Mouse (Mus musculus) heart, embryonic 10.5 days (tissue): ENCODE results near the gene Uap1. TPM values are rescaled to one million over a fixed set of nuclear protein-coding genes. Genes with fewer than 3 reads are reported as not detected.

Source experiments
- DNase-seq: peaks from one replicate; pipeline ENCODE4 v3.0.0-alpha.2; 2017; ENCODE audit warnings: low spot score
- H3K27ac ChIP-seq: fragments of 300-500 bp; sonication (generic); 2 replicates; pipeline ENCODE4 v1.5.1; 2016; ENCODE audit warnings: mild to moderate bottlenecking
- H3K27me3 ChIP-seq: fragments of 300-500 bp; sonication (generic); 2 replicates; pipeline ENCODE4 v1.6.1; 2016; ENCODE audit warnings: mild to moderate bottlenecking; ENCODE audit not compliant: poor library complexity, insufficient read depth, severe bottlenecking
- H3K36me3 ChIP-seq: fragments of 300-500 bp; sonication (generic); 2 replicates; pipeline ENCODE4 v1.6.1; 2016; ENCODE audit warnings: mild to moderate bottlenecking, moderate library complexity
- H3K4me1 ChIP-seq: fragments of 300-500 bp; sonication (generic); 2 replicates; pipeline ENCODE4 v1.6.1; 2016; ENCODE audit warnings: mild to moderate bottlenecking
- H3K4me3 ChIP-seq: fragments of 300-500 bp; sonication (generic); 2 replicates; pipeline ENCODE4 v1.5.1; 2016; ENCODE audit warnings: mild to moderate bottlenecking, moderate library complexity
- H3K9me3 ChIP-seq: fragments of 300-500 bp; sonication (generic); 2 replicates; pipeline ENCODE4 v1.6.1; 2016; ENCODE audit warnings: mild to moderate bottlenecking, moderate library complexity
- WGBS: fragments of 180-500 bp; shearing (Covaris S2); methylation state at CpG from one replicate; pipeline ENCODE4 v1.1.7; 2016; 5-methylcytosine and 5-hydroxymethylcytosine counted together
- polyA plus RNA-seq: library from polyadenylated mRNA; unstranded; fragments of >200 nt; fragmentation: Nextera tagmentation; extraction: Ambion mirVana; gene quantifications from 2 replicates; pipeline ENCODE4 v1.2.1, GENCODE M21; 2016

Gene Uap1
- polyA plus RNA-seq = 63.0 and 67.4 TPM in 2 replicates

DNA sequence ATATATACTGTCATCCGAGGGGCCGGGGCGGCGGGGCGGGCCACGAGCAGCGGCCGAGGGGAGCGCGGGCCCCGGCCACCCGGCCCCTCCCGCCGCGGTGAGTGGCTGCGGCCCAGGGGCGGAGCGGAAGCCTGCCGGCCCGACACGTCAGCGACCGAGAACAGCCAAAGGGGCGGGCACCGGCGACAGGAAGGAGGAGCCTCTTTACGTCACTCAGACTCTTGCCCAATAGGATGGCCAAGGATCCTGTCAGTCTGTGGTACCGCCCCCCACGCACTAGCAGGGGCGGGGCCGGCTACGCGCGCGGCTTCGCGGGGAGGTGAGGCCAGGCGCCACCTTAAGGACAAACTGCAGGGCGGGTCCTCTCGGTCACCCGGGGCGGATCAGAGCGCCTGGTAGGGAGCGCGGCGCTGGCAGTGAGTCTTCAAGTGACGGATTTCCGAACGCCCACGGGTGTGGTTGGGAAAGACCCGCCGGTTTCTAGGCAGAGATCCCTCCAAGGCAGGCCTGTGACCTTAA is at the start of gene Uap1:
Uap1 (minus strand) TSS at position 144 of the 519 bp plus-strand sequence.
- Histone ChIP-seq H3K9me3 (no peaks in the 10 kb centered on the region), H3K36me3 (no peaks in the 10 kb centered on the region), H3K4me1 (peaks cover 27% of the 10 kb centered on the region), H3K4me3 (peak within 1 kb of the TSS; percentile 92), H3K27me3 (no peaks in the 10 kb centered on the region), H3K27ac (peak within 1 kb of the TSS; percentile 93)
- DNase-seq = peak; percentile 99
- whole genome bisulfite sequencing = under 1% methylated on average over 52 of the region's 52 CpGs

DNA sequence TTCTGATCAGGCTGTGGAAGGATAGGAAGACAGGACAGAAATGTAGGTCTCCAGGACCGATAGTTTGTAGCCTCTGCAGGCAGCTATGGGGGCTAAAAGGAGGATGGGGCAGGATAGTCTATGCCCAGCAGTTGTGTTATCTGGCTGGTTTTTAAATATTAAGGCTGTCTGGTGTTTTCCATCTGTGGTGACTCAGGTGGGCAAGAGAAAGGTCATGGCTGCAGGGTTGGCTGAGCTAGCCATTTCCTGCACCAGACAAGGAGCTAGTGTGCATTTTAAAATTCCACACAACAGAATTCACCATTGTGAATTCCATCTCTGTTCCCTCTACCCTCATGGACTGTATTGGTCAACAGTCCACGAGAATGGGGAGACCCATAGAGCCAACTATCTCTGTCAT is 48.5 kb upstream of the Uap1 start:
- Histone ChIP-seq H3K4me1 (no peaks in the 10 kb centered on the region), H3K9me3 (no peaks in the 10 kb centered on the region), H3K27ac (no peak overlapping the region), H3K27me3 (no peaks in the 10 kb centered on the region), H3K36me3 (no peaks in the 10 kb centered on the region), H3K4me3 (no peak overlapping the region)
- WGBS = 62% methylated on average over 2 of the region's 2 CpGs
- DNase-seq = no peak

DNA sequence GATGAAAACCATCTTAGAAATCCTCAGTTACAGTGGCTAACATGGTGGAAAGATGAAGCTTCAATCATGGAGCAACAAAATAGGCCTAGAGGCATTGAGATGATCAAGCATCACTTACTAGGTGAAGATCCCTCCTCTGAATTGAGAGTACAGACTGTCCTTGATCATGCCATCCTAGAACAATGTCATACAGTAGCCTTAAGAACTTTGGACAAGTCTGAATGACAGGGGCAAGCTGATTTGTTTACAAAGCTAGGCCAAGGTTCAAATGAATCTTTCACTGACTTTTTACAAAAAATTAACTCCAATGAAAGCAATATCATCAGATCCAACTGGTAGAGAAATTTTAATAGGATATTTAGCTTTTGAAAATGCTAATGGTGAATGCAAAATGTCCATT is 45.6 kb upstream of the Uap1 start:
- no peak overlapping the region for H3K4me3 ChIP-seq
- no peaks in the 10 kb centered on the region for H3K36me3 ChIP-seq
- H3K4me1 ChIP-seq = no peaks in the 10 kb centered on the region
- no peak for DNase-seq
- H3K27ac ChIP-seq = no peak overlapping the region
- H3K9me3 ChIP-seq = no peaks in the 10 kb centered on the region
- H3K27me3 ChIP-seq = no peaks in the 10 kb centered on the region; the same call in 1 of the 2 replicates

DNA sequence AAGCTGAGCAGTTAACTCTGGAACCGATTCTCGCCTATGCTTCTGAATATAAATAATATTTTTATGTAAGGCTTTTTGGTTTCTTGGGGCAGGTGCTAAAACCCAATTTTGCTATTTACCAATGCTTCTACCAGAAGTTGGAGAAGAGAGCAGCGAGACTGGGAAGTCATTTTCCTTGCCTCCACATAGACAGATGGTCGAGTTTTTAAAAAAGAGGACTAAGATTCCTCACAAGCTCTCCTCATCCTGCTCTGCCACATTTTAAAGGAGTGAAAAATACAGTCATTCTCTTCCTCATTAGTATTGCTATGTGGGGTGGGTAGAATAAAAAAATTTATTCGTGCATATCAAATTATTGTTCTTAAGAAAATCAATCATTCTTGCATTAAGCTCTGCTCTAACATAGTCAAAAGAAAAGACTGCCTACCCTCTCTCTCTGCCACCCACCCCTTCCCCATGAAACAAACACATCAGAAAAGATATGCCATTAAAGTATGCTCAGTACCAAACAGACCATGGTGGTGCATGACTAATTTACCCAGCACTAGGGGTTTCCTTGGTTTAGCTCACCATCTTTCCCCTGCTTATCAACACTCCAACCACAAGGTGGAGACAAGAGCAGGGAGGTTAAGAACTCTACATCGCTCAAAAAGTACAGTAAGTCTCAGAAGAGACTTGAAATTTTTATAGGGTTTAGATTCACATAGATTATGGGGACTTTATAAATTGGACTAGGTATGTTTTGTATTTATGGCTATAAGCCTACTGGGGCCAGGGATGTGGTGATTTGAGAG is 43.5 kb upstream of the Uap1 start:
- Histone ChIP-seq H3K4me3 (no peak overlapping the region), H3K27me3 (no peaks in the 10 kb centered on the region; the same call in 1 of the 2 replicates), H3K9me3 (no peaks in the 10 kb centered on the region), H3K36me3 (no peaks in the 10 kb centered on the region), H3K27ac (no peak overlapping the region), H3K4me1 (no peaks in the 10 kb centered on the region)
- DNase-seq = no peak
- WGBS = 82% methylated on average over 6 of the region's 6 CpGs

DNA sequence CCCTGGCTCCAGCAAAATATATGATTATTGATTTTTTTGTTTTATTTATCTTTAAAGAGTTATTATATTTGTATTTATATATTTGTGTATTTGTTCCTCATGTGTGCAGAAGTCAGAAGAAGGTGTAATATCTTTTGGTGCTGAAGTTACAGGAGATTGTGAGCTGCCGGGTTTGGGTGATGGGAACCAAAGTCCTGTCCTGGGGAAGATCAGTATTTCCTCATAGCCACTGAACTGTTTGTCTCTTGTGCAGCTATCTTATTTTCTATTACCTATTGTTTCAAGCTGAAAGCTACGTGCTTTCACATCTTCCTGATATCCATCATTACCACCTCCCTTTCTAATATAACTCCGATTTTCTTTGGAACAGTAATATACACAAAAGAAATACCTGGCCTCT is 40.8 kb upstream of the Uap1 start:
- no peaks in the 10 kb centered on the region; the same call in 1 of the 2 replicates for H3K27me3 ChIP-seq
- DNase-seq = no peak
- peaks cover 18% of the 10 kb centered on the region for H3K36me3 ChIP-seq
- H3K27ac ChIP-seq = peak overlapping the region; percentile 95; the same call in 1 of the 2 replicates
- no peaks in the 10 kb centered on the region for H3K9me3 ChIP-seq
- no peaks in the 10 kb centered on the region for H3K4me1 ChIP-seq
- 69% methylated on average over 3 of the region's 3 CpGs for WGBS
- peak overlapping the region; percentile 98 for H3K4me3 ChIP-seq

DNA sequence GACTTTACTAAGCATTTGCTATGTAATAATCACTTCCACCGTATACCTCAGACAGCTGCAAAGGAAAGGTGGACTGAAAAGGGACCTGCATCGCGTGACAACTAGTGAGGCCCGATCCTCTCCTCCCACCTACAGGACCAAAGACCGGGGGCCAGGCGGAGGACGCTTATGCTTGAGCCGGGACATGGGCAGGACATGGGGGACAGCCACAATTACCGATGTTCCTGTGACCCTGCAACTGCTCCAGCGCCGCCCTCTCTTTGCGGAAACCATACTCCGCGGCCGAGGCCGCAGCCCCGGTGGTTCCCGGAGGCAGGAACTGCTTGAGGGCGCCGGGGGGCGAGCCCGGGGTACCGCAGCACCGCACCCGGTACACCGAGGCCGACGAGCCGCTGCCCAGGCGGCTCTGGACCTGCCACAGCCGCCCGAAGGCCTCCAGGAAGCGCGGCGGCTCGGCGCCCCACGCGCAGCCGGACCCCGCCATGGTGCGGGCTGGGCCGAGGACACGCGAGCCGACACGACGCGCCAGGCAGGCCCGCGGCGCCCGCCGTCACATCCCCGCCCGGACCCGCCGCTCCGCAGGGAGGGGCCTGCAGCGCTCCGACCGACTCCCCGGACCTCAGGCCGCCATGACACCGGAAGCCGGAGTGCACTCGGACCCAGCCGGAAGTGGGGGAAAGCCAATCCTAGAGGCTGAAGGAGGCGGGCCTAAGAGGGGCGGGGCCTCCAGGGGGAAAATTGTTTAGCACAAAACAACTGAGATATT is 40.2 kb upstream of the Uap1 start, which contains the start of gene Uhmk1:
Uhmk1 (minus strand) TSS at position 641 of the 766 bp plus-strand sequence.
- peak; percentile 95 for DNase-seq
- Histone ChIP-seq H3K4me3 (peak within 1 kb of the TSS; percentile 98), H3K36me3 (peaks cover 22% of the 10 kb centered on the region), H3K9me3 (no peaks in the 10 kb centered on the region), H3K4me1 (no peaks in the 10 kb centered on the region), H3K27ac (peak within 1 kb of the TSS; percentile 95), H3K27me3 (no peaks in the 10 kb centered on the region; the same call in 1 of the 2 replicates)
- WGBS = under 1% methylated on average over 70 of the region's 70 CpGs

DNA sequence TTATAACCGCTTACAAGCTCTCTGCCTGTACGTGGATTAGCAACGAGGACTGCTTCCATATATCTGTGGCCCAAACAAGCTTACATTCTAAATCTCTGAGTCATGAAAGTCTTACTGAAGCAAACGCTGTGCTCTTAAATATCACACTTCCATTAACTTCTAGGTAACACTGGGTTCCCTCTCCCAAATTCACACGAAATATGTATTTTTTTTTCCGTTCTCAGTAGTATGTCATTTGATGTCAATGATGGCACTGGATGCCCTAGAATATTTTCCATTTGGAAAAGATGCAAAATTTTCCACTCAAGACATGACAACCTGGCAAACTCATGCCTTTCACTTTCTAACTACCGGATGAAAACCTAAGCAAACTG is 39.6 kb upstream of the Uap1 start:
- no peaks in the 10 kb centered on the region for H3K4me1 ChIP-seq
- DNase-seq = no peak
- WGBS = 33% methylated on average over 7 of the region's 7 CpGs
- H3K36me3 ChIP-seq = peaks cover 25% of the 10 kb centered on the region
- H3K9me3 ChIP-seq = no peaks in the 10 kb centered on the region
- no peaks in the 10 kb centered on the region; the same call in 1 of the 2 replicates for H3K27me3 ChIP-seq
- peak overlapping the region; percentile 95 for H3K27ac ChIP-seq
- H3K4me3 ChIP-seq = peak overlapping the region; percentile 98

DNA sequence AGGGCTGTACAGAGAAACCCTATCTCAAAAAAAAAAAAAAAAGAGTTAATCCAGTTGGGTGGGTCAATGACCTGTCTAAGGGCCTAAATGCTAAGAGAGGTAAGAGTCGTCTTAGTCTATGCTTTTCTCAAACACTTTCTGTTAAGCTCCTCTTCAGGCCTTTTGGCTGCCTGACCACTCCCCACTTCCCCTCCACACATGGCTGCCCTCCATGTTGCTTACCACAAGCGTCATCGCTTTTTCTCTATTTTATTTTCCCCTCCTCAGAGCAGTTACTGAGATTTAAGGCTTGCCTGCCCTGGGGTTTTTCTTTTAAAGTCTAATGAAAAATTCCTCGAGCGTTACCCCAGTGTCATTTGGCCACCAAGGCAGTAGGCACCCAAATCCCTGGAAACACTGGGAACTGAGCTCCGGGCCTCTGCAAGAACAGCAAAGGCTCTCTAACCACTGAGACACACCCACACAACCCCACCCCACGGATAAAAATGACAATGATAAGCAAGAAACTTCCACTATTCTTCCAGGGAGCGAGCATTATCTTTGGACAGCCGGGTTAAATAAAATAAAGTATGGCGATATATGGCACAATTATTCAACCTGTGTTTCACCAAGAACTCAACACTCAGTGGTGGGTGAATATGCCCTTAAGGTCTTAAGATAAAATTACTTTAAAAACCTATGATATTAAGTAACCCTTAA is 38.6 kb upstream of the Uap1 start:
- no peaks in the 10 kb centered on the region; the same call in 1 of the 2 replicates for H3K27me3 ChIP-seq
- no peaks in the 10 kb centered on the region for H3K9me3 ChIP-seq
- no peak overlapping the region for H3K27ac ChIP-seq
- H3K4me1 ChIP-seq = no peaks in the 10 kb centered on the region
- no peak overlapping the region for H3K4me3 ChIP-seq
- H3K36me3 ChIP-seq = peaks cover 35% of the 10 kb centered on the region
- DNase-seq = peak; percentile 38
- 90% methylated on average over 10 of the region's 10 CpGs for WGBS

DNA sequence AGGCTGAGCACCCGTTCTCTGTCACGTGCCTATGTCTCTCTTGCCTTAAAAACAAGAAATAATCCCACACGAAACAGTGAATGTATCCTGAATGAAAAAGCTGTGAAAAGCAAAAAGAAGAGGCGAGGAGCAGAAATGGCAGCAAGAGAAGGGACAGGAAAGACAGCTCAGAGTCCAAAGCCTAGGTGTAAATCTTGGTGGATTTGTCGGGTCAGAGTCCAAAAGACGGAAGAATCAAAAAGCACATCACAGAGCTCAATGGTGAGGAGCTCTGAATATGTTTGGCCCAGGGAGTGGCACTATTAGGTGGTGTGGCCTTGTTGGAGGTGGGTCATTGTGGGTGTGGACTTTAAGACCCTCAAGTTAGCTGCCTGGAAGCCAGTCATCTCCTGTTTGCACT is 31.6 kb upstream of the Uap1 start:
- no peaks in the 10 kb centered on the region for H3K4me1 ChIP-seq
- DNase-seq = peak; percentile 20
- no peak overlapping the region for H3K27ac ChIP-seq
- no peaks in the 10 kb centered on the region for H3K9me3 ChIP-seq
- no peak overlapping the region for H3K4me3 ChIP-seq
- 92% methylated on average over 6 of the region's 6 CpGs for WGBS
- peaks cover 74% of the 10 kb centered on the region for H3K36me3 ChIP-seq
- no peaks in the 10 kb centered on the region for H3K27me3 ChIP-seq

DNA sequence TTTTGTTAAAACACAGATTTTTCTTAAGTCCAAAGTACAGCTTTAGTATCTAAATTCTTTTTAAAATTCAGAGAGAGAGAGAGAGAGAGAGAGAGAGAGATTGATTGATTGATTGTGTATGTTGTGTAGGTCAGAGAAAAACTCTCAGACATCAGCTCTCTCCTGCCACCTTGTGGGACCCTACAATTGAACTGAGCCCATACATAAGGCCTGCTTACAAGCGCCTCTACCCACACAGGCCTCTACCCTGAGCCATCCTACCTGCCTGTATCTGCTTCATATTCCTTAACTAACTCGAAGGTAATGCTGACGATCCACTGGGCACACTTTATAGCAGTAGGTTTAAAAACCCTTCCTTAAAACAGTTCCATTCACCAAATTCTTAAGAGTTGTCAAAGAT is 25.6 kb upstream of the Uap1 start:
- 75% methylated on average over 3 of the region's 3 CpGs for WGBS
- peaks cover 72% of the 10 kb centered on the region for H3K36me3 ChIP-seq

DNA sequence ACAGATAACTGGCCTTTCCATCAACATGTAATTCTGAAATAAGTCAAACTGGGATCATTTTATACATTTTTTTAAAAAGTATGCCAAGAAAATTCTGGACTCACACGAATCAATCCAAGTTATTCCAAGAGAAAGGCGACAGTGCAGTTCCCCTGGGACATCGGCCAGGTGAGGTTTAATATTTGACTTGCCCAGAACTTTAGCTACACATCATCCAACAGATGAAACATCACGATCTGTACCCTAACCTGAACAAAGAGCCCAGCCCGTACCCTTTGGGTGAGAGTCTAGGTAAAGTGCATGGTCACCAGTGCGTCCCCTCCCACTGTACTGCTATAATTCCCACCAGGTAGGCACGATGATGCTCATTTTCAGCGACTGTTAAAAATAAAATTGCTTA is 21.5 kb upstream of the Uap1 start:
- no peaks in the 10 kb centered on the region for H3K9me3 ChIP-seq
- peaks cover 78% of the 10 kb centered on the region for H3K36me3 ChIP-seq
- no peaks in the 10 kb centered on the region for H3K4me1 ChIP-seq
- peak; percentile 14 for DNase-seq
- no peak overlapping the region for H3K27ac ChIP-seq
- no peak overlapping the region for H3K4me3 ChIP-seq
- 92% methylated on average over 8 of the region's 8 CpGs for WGBS
- no peaks in the 10 kb centered on the region for H3K27me3 ChIP-seq

More for the DNA sequence above, 25.6 kb upstream of the Uap1 start:
- peak; percentile 74 for DNase-seq
- Histone ChIP-seq H3K4me3 (no peak overlapping the region), H3K27ac (no peak overlapping the region), H3K27me3 (no peaks in the 10 kb centered on the region), H3K9me3 (no peaks in the 10 kb centered on the region), H3K4me1 (no peaks in the 10 kb centered on the region)

DNA sequence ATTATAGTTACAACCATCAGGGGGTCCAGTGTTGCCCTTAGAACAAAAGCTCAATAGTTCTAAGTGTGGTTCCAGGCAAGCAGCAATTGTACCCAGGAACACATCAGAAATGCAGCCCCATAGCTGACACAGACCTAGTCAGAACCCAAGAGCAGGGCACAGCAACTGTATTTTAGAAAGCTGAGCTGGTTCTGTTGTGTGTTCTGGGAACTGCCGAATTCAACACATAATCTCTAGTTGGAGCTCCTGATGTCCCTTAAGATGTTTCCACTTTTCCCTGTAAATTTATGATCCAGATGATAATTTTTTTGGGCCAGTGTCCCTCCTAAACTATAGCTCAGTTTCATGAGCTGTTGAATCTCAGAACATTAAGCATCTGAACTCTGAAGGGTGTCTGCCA is 17.2 kb upstream of the Uap1 start:
- 91% methylated on average over 1 of the region's 1 CpGs for WGBS
- Histone ChIP-seq H3K36me3 (peaks cover 43% of the 10 kb centered on the region), H3K27ac (no peak overlapping the region)

More for the DNA sequence above, 17.2 kb upstream of the Uap1 start:
- no peaks in the 10 kb centered on the region for H3K27me3 ChIP-seq
- H3K9me3 ChIP-seq = no peaks in the 10 kb centered on the region
- H3K4me1 ChIP-seq = peaks cover 4% of the 10 kb centered on the region; the same call in 1 of the 2 replicates
- peak; percentile 2 for DNase-seq
- no peak overlapping the region for H3K4me3 ChIP-seq
